Mouse (Mus musculus) cerebellum, adult 18-20 months (tissue): Measurements from ENCODE around the gene Hecw2.
A peak's percentile ranks its signal among the peaks of the same experiment; 100 is the strongest.

Experiments
- DNase-seq, 2 experiments: peaks; one replicate each; pipeline ENCODE4 v3.0.0; 2021

The Hecw2 gene

DNA sequence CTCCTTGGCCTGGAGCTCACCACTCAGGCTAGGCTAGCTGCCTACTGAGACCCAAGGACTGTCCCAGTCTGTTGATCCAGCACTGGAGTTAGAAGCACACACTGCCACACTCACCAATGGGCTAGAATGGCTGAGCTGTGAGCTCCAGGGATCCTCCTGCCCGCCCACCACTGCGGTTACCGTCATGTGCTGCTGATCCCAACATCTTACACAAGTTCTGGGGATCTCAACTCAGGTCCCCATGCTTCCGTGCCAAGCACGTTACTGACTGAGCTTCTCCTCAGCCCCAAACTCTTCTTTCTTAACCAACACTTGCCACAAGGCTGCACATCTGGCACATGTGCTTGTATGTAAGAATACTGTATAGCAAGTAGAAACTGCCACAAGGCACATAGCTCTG lies 218.2 kb downstream of the Hecw2 start:
- no peak for DNase-seq

DNA sequence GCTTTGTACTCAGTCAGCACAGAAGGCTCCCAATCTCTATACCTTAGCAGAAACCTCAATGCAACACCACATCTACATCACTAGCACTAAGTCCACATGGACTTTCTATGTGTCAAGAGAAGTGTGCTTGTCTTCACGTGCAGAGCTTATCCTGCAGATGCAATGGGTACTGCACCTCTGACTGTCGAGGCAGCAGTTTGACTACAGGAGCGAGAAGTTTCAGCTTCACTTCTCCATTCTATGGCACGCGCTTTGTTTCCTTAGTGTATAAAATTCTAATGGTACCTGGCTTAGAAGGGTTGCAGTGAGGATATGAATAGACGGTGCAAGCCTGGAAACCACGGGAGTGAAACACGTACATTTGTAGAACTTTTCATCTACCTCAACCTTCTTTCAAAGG lies 218.9 kb downstream of the Hecw2 start:
- no peak for DNase-seq

DNA sequence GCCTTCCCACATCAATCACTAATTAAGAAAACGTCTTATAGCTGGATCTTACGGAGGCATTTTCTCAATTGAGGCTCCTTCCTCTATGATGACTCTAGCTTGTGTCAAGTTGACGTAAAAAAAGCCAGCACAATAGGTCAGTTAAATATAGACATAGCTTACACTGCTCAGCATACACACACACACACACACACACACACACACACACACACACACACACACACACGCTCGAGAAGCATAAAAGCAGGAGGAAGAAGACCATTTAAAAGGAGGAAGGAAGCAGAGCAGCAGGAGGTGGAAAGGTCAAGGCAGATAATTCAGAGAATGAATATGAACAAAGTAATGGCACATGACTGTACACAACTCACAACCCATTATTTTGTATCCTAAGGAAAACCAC lies 220.0 kb downstream of the Hecw2 start:
- DNase-seq = no peak

DNA sequence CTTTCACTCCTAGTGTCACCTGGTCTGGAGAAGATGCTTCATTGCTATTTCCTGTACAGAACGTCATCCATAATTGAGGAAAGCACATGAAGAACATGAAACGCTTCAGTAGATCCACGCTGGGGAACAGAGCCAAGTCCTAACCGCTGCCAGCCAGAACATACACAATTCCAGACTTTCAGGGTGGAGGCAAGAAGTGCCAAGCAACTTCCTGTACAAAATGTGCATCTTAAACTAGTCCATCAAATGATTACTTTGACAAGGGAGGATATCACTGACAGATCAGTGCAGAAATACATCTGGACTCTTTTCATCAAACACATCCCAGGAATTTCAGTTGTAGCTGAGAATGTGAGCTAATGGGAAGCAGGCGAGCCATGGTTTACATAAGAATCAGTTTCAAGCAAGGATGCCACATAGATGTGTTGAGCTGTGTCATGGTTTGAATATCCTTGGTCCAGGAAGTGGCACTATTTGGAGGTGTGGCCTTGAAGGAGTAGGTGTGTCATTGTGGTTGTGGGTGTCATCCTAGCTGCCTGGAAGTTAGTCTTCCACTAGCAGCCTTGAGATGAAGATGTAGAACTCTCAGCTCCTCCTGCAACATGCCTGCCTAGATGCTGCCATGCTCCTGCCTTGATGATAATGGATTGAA lies 224.5 kb downstream of the Hecw2 start:
- DNase-seq = no peak

DNA sequence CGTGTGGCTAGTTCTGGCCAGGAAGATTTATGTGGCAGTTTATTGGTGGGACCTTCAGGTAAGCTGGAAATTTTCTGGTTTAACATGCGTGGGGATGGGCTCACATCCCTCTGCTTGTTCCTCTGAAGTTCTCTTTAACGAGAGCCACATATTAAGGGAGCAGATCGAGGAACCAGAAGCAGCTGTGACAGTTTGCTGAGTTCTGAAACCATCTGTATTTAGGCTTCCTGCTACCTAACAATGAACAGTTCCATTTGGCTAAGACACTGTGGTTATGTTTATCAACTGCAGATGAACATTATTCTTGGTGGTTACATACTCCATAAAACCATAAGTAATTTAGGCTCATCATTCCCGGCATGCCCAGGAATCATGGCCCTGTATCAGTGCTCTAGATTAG lies 242.6 kb downstream of the Hecw2 start:
- no peak for DNase-seq

DNA sequence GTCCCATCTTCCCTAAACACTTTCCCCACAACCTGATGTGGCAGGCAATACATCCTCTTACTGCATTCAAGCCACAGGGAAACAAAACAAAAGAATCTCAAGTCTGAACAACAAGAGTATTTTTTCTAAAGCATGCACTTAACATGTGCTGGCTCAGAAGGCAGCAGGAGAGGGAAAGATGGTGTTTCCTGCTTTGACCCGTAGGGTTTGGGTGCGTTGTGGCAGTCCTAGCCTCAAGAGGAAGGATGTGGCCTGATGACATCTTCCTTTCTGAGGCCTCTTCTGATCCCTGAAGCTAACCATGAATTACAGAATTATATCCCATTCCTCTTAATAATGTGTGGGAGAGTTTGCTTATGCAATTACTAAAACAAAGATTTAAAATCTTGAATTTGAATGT lies 249.2 kb downstream of the Hecw2 start:
- DNase-seq = no peak

DNA sequence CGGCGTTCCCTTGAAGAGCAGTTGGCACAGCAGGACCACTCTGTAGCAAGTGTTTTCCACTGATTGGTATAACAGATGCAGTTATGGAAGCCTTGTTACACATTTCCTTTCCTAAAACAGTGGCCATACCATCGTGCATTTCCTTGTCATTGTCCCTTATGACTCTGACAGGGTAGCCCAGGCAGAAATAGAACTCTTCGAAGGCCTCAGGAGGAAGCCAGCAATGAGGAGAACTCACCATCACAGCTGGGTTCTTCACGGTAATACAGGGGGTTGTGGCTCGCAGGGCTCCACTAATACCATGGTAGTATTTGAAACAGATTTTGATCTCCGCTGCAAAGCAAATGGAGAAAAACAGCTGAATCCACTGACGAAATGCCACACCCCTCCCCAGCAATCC lies 252.5 kb downstream of the Hecw2 start:
- DNase-seq = no peak

DNA sequence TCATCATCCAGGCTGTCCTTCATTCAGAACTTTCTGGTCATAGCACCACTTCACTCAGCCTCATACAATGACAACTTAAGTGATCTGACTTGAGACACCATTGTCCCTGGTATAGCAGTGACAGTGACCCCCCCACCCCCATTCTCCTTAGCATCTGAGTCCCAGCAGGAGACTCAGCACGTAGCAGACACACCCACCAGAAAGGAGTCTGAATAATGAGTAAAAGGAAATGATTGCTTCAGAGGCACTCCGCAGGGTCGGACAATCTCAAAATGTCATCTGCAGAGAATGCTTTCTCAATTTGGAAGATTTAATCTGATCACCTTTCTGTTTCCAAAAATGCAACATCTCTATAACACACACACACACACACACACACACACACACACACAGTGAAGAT lies 253.4 kb downstream of the Hecw2 start:
- DNase-seq = no peak

DNA sequence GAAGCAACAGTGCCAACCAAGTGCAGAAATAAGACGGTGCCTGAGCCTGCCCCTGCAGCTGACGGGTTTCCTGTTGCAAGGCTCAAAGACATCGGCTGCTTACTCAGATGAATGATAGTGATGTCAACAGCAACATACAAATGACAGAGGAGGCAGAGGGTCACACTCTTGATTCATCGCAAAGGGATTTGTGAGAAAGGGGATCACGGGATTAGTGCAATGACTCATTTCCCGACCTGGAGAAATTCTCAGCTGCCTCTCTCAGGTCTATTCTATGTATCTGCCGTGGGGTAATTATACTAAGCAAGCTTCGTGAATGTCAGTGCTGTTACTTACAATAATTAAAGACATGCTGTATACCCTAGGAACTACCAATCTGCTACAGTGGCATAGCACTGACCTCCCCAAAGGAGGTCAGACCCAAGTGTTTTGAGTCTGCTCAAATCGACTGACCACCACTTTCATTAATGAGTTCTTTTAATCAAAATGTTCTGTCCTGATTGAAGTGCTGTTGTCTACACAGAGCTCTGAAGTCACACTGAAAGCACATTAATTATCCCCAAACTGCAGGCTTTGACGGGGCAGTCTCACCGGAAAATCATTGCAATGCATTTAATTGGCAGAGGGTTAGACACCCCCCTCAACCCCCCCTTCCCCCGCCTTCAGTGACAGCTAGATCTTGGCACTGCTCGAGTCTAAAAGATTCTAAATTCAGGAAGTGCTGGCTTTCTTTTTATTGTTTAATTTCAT lies 254.5 kb downstream of the Hecw2 start:
- no peak for DNase-seq

DNA sequence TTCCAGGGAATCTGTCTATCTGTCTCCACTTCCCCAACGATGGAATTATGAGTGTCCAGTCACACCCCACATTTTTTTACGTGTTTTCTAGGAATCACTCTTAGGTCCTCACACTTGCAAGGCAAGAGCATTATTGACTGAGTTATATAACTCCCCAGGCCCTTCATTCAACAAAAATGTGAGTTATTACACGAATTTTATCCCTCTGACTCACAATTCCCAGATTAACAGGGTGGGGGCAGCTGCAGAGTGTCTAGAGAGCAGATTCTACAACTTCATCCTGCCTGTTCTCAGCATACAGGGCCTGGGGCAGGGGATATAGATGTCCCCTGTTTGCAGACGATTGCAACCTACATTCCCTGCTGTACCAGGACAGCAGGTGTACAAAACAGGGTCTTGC lies 255.7 kb downstream of the Hecw2 start:
- no peak for DNase-seq

DNA sequence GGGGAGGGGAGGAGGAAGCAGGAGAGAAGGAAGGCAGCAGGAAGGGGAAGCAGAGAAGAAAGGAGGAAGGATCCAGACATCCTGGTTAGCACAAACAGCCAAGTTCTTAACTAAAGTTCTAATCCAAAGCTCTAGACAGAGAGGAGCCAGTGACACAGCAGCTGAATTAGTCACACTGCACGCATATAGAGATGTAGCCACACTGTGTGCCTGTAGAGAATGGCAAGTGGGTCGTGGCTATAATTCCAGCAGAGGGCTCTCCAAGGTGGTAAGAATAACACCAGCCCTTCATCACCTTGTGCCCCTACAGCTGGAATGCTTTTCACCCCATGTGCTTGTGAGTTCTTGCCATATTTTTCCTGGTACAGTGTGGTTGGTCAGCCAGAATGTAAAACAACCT lies 261.7 kb downstream of the Hecw2 start:
- no peak for DNase-seq

DNA sequence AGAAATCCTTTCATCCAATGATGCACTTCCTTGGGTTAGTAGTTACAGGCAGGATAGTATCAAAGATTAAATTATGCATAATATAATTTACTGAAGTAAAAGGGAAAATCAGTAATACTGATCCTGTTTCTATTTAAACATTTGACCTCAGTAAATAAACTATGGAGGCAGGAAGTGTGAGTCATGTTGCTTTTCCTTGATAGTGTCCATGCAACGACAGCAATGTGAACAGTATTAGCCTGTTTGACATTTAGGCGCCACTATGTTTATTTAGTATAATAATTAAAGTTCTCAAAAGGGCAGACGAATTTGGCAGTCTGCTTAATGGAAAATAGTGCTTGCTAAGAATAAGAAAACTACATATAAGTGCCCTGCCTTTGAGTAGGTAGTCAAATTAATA lies 263.7 kb downstream of the Hecw2 start:
- DNase-seq = no peak

DNA sequence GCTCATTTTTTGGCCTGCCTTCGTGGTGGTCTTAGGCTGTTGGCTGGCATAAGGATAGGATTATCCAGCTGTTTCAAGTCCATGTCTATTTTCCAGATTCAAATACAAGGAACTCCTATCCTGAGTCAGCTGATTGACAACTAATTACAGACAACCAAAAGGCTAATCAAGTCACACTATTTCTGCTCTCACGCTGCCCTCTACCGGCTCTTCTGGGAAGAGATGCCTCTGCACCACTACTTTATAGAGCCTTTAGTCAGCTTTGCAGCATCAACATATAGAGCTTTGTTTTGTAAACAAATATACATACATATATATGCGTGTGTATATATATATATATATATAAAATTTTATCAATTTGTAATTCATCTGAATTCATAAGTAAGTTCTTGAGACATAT lies 267.4 kb downstream of the Hecw2 start:
- DNase-seq = peak; percentile 24 to 30

DNA sequence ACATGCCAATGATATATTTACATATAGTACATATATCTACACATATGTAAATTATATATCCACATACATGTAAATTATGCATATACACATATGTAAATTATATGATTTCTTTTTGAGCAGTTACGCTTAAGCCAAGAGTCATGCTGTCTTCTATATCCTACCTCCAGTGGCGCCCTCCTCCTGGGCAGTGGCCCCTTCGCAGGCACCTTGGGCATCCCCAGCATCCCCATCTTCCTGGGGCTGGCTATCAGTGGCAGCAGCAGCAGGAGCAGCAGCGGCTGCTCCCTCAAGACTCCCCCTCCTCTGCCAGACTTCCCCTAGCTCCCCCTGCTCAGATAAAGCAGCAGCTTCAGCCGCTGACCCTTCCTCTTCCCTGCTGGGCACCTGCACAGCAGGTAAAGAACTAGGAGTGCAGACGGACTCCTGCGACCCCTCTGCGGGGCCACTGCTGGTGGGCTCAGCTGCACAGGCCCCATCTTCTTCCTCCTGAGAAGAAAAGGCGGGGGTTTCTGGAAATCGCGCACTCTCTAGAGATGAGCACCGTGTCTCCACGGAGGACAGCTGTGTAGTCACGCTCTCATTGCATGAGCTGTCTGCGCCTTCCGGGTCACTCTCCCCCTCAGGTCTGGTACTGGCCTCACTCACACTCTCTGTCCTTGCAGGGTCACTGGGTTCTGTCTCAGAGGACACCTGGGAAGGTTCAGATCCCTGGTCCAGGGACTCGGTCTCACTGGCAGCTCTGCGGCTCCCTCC lies 269.6 kb downstream of the Hecw2 start:
- DNase-seq = no peak

DNA sequence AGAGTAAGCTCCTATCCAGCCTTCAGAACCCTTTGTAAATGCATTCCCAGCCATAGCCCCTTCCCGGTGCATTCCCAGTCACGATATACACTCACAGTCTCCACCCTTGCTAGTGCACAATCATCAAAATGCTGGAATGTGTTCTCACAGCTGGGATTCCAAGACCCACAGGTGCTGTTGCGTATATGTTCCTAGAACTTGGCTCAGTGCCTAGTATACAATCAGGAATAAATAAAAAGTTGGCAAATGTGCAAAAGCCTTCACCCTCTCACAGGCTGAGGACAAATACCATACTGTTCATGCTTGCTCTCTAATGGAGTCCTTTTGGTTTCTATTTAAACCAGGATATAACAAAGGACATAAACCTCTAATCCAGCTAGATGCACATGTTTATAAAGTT lies 283.1 kb downstream of the Hecw2 start:
- DNase-seq = no peak

DNA sequence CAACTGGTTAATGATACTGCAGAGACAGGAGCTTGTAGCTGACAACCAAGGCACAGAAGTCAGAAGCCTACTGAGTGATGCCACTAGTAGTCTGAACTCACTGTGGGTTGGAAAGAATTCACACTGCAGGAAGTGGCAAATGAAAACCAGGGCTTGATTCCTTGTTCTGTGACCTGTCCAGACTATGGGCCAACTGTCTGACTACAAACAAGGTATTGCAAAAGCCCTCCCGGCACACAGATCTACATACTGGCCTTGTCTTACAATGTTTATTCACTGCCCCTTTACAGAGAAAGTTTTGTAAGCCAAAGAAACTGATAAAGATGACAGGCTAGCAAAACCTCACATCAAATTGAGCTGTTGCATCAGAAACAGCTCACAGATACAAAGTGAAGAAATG lies 284.7 kb downstream of the Hecw2 start:
- no peak for DNase-seq

DNA sequence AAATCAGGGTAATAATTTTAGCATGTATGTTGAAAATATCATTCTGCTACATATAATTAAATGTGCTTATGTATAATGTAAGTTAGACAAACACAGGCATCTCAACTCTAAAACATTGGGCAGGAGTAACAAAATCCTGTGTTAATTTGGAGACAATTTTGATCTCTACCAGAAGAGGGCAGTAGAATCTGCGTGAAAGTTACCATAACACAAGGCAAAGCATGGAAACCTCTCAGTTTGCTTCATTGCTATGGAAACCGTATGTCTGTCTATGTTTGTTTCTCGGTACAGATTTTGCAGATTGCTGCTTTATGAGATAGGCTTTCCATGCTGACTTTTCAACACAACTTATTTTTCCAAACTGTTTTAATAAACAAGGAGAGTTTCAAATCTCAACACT lies 285.9 kb downstream of the Hecw2 start:
- no peak for DNase-seq

DNA sequence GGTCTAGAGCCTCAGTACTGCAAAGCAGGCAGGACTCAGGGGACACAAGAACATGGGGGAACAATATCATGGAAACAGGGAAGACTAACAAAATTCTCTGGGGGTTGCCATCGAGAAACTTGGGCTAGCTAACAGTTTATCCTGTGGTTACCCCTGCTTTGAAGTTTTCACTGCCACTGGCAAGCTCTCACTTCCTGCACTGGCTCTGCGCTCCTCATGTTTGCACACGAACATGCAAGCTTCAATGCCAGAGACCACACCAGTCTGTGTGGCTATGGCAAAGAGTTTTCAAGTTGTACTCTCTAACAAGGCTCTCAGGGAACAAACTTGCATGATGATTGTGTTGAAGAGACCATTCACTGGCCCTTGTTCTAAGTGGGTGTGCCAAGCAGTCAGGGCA lies 288.8 kb downstream of the Hecw2 start:
- DNase-seq = no peak

DNA sequence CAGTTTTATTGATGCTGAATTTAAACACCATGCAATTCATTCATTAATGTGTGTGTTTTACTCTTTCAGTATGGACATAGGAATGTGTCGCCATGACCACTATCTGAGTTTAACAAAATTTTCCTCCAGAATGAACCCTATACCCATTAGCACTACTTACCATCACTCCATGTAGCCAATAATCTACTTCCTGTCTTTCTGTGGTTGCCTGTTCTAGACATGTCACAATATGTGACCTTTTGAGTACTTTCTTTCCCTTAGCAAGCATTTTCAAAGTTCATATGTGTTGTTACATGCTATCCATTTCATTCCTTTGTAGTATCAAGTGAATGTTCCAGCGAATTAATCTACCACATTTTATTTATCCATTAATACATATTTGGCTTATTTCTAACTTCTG lies 294.6 kb downstream of the Hecw2 start:
- DNase-seq = no peak

DNA sequence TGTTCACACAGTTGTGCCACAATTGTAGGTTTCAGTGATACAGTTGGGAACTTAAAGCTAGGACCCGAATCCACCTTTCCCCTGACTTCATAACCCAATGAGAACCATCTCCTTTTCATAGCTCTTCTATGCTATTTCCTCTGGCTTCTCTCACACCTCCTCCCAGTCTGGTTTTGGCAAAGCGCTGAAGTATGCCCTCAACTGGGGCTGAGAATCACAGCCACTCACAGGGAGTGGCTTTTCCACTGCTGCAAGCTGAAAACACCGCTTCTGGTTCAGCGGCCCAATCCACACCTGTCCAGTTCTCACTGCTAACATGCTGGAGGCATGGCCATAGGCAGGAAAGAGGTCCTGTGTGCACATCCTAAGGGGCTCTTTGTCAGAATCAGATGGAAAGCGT lies 300.7 kb downstream of the Hecw2 start:
- no peak for DNase-seq

DNA sequence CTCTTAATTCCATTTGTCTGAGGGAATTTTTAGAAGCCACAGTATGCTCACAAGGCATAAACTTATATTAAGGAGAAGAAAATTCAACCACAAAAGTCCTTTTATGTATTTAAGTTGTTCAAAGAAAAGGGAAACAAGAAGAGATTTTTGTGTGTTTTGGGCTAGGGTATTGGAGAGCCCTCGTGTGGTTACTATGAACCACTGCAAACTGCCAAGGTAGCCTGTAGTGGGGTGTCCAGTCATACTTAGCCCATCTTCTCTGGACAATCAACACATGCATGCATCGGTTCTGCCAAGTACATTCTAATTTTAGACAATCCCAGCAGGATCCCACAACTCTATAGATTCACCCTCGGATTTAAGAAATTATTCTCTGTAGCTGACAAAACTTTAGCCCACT lies 304.6 kb downstream of the Hecw2 start:
- DNase-seq = no peak

DNA sequence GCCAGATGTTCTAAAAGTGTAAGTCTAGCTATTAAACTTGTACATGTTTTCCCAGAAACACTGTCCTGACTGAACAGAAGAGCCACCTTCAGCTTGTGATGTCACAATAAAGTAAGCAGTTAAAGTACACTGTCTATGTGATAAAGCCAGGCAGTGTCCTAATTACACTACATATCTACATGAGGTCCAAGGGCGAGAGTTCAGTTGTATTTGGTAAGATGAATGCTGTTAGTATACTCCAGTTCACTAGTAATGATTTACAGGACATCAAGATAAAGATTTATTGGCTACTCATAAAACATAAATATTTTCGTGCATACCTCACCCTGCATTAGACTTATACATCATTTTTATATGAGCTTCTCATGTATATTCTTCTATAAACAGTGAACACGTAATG lies 305.2 kb downstream of the Hecw2 start:
- no peak for DNase-seq

DNA sequence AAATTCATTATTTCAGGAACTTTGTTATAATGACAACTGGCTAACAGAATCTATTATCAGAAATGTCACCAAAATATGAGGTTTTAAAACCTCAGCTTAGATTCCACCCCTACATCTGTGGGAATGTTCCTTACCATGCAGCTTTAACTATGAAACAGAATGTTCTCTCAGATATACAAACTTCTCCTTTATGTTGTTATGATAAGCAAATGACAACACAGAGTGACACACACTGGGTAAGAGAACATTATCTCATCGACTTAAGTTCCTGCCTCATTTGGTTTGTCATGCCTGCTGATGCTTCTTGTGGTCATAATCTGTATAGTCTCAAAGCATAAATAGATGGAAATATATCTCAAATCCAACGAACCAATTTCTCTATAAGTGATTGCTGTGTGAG lies 312.5 kb downstream of the Hecw2 start:
- DNase-seq = no peak

DNA sequence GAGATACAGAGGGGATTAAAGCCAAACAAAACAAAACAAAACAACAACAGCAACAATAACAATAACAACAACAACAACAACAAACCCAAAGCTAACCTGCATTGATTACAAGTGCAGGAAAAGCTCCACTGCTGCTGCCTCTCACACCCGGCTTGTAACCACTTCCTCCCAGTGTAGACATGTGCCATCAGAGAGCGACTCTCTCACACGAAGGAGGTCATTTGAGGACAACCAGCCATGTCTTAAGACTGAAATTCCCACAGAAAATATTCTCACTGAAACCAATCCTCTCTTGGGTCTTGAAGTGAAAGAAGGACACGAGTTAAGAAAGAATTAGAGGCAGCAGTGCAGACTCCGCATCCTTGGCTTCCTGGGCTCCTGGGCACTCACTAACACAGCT lies 319.0 kb downstream of the Hecw2 start:
- no peak for DNase-seq
